Mouse (Mus musculus) MEL (cell line): ENCODE measurements at regions not wholly inside any gene's neighbourhood (a gene's known extent, or its start where the extent isn't known, plus 50 kb on each side); places are given as distances from the start of the nearest gene placed in this dataset.

Source experiments
- CHD1 ChIP-seq: IDR thresholded peaks from 2 replicates; pipeline ENCODE4 v1.6.1; 2012; ENCODE audit warnings: low read depth, mild to moderate bottlenecking, inconsistent platforms, low read length, improper control_type of control experiment
- CTCF ChIP-seq, 3 experiments: IDR thresholded peaks in 2 of 3; conservative IDR thresholded peaks in 1 of 3; 2 replicates each; pipeline ENCODE4 v1.5.1; 2011 to 2012; ENCODE audit warnings: low read length in 3 of 3, low read depth in 2 of 3, mild to moderate bottlenecking in 2 of 3, improper control_type of control experiment in 1 of 3, inconsistent platforms in 1 of 3, mixed read lengths in 1 of 3, moderate library complexity in 1 of 3; ENCODE audit not compliant: control insufficient read depth in 1 of 3, insufficient read depth in 1 of 3, poor library complexity in 1 of 3, severe bottlenecking in 1 of 3
- ELF1 ChIP-seq: IDR thresholded peaks from 2 replicates; pipeline ENCODE4 v1.6.1; 2014; ENCODE audit warnings: low read depth, mild to moderate bottlenecking, inconsistent platforms, low read length, improper control_type of control experiment, moderate library complexity
- EP300 ChIP-seq, 2 experiments: IDR thresholded peaks; 2 replicates each; pipeline ENCODE4 v1.6.1; 2011; ENCODE audit warnings: improper control_type of control experiment in 2 of 2, low read length in 2 of 2, low read depth in 1 of 2, mild to moderate bottlenecking in 1 of 2
- ETS1 ChIP-seq: IDR thresholded peaks from 2 replicates; pipeline ENCODE4 v1.6.1; 2012; ENCODE audit warnings: low read depth, mild to moderate bottlenecking, inconsistent platforms, low read length, improper control_type of control experiment, moderate library complexity
- GATA1 ChIP-seq: IDR thresholded peaks from 2 replicates; pipeline ENCODE4 v1.6.1; 2011; ENCODE audit warnings: low read depth, low read length, improper control_type of control experiment
- MEF2A ChIP-seq: IDR thresholded peaks from 2 replicates; pipeline ENCODE4 v1.6.1; 2014; ENCODE audit warnings: low read depth, mild to moderate bottlenecking, inconsistent platforms, low read length, improper control_type of control experiment; ENCODE audit not compliant: poor library complexity, insufficient replicate concordance, severe bottlenecking; ENCODE audit errors: extremely low read depth
- NELFE ChIP-seq: IDR thresholded peaks from 2 replicates; pipeline ENCODE4 v1.6.1; 2011; ENCODE audit warnings: low read depth, low read length, improper control_type of control experiment
- POLR2A ChIP-seq, 2 experiments: IDR thresholded peaks; 2 replicates each; pipeline ENCODE4 v1.6.1; 2011 to 2012; ENCODE audit warnings: low read length in 2 of 2, mild to moderate bottlenecking in 2 of 2, control low read depth in 1 of 2, improper control_type of control experiment in 1 of 2, low read depth in 1 of 2, moderate library complexity in 1 of 2; ENCODE audit not compliant: control insufficient read depth in 1 of 2, insufficient read depth in 1 of 2, poor library complexity in 1 of 2
- POLR2AphosphoS2 ChIP-seq: IDR thresholded peaks from 2 replicates; pipeline ENCODE4 v1.6.1; 2011; ENCODE audit warnings: low read length, improper control_type of control experiment
- USF1 ChIP-seq: IDR thresholded peaks from 2 replicates; pipeline ENCODE4 v1.6.1; 2014; ENCODE audit warnings: low read depth, mild to moderate bottlenecking, inconsistent platforms, low read length, improper control_type of control experiment, moderate library complexity
- USF2 ChIP-seq, 2 experiments: IDR thresholded peaks; 2 replicates each; pipeline ENCODE4 v1.6.1; 2011 to 2012; ENCODE audit warnings: improper control_type of control experiment in 2 of 2, low read length in 2 of 2, borderline replicate concordance in 1 of 2, inconsistent platforms in 1 of 2, low read depth in 1 of 2, mild to moderate bottlenecking in 1 of 2; ENCODE audit not compliant: insufficient read depth in 1 of 2
- ZKSCAN1 ChIP-seq: IDR thresholded peaks from 2 replicates; pipeline ENCODE4 v1.6.1; 2012; ENCODE audit warnings: low read depth, mild to moderate bottlenecking, inconsistent platforms, low read length, improper control_type of control experiment, moderate library complexity
- ZNF384 ChIP-seq: IDR thresholded peaks from 2 replicates; pipeline ENCODE4 v1.6.1; 2012; ENCODE audit warnings: low read depth, mild to moderate bottlenecking, inconsistent platforms, low read length, improper control_type of control experiment

DNA sequence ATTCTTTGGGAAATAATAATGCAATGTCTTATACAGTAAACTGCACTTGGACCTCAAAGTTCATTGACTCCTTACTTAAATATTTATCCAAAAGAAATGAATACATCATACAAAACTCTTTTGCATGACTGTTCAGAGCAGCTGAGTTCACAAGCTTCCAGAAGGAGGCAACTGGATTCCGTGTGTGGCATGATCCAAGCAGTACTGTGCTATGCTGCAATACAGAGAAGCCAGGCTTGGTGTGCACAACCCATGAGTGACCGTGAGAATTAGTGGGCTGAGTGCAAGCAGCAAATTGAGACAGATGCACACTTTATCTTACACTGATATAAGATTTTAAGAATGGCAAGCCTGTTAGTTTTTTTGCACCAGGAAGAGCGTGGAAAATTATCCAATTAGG lies 270.0 kb upstream of the Gimd1 start:
- TF ChIP-seq POLR2AphosphoS2 (no peak), USF1 (no peak), EP300 (IDR thresholded peaks at IDR 0.05; ENCODE audit: low read depth in 1 of 2, low read length in 2 of 2) (no peak), CTCF (IDR thresholded peaks at IDR 0.05 in 2 of 3, conservative IDR thresholded peaks at IDR 0.05 in 1 of 3; ENCODE audit: control insufficient read depth in 1 of 3, insufficient read depth in 1 of 3, low read depth in 2 of 3, low read length in 3 of 3, poor library complexity in 1 of 3, severe bottlenecking in 1 of 3) (no peak), CHD1 (no peak), ETS1 (no peak), POLR2A (IDR thresholded peaks at IDR 0.05; ENCODE audit: control insufficient read depth in 1 of 2, insufficient read depth in 1 of 2, low read depth in 1 of 2, low read length in 2 of 2, poor library complexity in 1 of 2) (no peak), NELFE (no peak), ZNF384 (no peak), GATA1 (no peak), ZKSCAN1 (no peak), USF2 (IDR thresholded peaks at IDR 0.05; ENCODE audit: borderline replicate concordance in 1 of 2, insufficient read depth in 1 of 2, low read depth in 1 of 2, low read length in 2 of 2) (no peak), ELF1 (no peak), MEF2A (no peak)
